Mouse (Mus musculus) kidney, postnatal 10 days (tissue): ENCODE results near the gene Ndufc2.

ENCODE experiments used
- DNase-seq: peaks from one replicate; pipeline ENCODE4 v3.0.0; 2021; ENCODE audit warnings: mixed read lengths

Gene Ndufc2

DNA sequence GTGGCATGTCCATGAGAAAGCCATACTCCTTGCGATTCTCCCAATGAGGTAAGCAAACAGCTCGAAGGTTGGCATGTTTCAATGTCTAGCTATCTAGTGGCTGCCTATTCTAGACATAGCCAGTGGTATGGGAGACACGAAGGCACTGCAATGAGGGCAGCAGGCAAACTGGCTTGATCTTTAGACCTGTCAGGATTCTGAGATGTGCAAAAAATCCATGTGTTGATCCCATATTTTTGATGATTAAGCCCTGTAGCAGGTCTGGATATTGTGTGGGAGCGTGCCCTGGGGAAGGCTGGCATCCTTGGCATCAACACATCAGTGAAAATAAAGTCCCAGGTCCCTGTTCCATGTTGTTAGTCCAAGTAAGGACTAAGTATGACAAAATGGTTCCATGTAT, 11.3 kb upstream of the Ndufc2 start:
- DNase-seq: no peak

GRCm38 (mm10) chr7:97391293-97392078, 8.3 kb upstream of the Ndufc2 start:
- DNase-seq: no peak

DNA sequence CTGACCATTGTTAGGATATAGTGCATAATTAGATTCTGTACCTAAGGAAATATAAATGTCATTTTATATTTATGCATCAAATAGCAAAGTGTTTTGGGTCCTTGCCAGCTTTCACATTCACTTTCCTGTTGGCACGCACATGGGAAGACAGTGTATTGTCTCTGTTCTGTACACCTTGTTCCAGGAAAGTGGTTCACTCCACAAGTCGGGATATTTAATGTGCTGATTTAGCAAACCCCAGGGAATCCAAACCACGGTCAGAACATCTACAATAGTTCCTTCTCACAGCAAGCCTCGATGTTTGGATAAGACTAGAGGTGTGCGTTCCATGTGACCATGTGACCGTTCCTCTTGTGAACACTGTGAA, 7.7 kb upstream of the Ndufc2 start:
- DNase-seq: no peak

DNA sequence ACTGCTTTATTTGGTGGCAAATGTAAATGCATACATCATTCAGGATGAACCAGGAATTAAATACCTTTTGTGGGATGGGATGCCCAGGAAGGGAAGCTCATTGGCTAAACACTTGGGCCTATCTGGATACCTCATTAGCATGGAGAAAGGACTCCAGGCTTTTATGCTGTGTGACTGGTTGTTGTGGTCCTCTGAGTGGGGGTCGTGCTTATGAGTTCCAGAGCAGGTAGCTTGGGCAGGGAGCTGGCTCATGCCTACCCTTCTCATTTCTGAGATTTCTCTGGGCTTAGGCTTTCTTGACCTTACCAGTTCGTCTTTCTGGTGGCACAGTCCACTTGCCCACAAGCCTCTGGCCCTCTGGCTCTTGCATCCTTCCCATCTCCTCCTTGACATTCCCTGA, 5.4 kb upstream of the Ndufc2 start:
- DNase-seq: no peak

- DNase-seq: no peak
Measured at GRCm38 (mm10) chr7:97398943-97399342, 860 bp upstream of the Ndufc2 start.

DNA sequence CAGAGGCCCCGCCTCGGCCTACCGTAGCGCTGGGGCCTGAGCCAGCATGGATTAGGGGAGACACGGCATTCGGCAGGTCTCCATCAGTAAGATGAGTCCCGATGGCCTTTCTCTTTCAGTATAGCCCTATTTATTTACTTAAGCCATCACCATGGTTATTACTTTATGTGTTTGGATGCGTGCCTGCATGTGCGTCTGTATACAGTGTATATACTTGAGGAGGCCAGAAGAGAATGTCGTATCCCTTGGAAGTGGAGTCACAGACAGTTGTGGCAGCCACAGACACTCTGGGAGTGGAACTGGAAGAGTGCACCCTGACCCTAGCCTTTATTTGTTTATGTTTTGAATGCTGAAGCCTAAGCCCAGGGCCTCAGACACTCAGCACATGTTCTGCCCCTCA, 7.3 kb downstream of the Ndufc2 start:
- DNase-seq: no peak

DNA sequence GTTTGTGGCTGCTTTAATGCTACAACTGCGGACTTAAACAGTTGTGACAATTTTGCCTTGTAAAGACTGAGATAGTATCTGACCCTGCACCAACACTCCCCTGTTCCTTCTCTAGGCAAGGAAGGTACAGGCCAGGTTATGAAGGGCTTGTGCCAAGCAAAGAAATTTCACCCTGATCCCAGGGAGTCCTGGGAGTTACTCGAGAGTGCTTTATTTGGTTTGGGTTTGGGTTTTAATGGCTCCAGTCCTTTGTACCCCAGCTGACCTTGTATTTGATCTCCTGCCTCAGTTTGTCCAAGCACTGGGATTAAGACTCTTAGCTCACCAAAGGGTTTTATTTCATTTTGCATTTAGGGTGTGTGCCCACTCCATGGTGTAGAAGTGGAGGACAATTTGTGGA, 11.3 kb downstream of the Ndufc2 start:
- no peak for DNase-seq

DNA sequence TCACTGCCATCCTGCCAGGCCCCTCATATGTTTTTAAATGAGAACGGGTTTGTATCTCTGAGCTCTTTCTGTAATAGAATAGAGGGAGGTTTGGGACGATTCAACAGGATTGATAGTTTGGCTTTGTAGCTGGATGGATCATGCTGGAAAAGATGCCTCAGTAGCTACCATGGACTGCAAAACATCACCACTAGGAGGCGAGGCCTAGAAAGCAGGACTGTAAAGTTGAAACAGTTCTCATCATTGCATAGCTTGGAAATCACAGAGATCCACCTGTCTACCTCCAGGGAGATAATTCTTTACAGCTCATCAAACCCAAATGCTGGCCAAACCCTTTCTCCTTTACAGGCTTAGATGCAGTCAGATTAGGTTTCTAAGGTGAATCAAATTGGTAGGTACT, 11.8 kb downstream of the Ndufc2 start:
- DNase-seq: no peak

GRCm38 (mm10) chr7:97413981-97414380, 14.2 kb downstream of the Ndufc2 start:
- no peak for DNase-seq

DNA sequence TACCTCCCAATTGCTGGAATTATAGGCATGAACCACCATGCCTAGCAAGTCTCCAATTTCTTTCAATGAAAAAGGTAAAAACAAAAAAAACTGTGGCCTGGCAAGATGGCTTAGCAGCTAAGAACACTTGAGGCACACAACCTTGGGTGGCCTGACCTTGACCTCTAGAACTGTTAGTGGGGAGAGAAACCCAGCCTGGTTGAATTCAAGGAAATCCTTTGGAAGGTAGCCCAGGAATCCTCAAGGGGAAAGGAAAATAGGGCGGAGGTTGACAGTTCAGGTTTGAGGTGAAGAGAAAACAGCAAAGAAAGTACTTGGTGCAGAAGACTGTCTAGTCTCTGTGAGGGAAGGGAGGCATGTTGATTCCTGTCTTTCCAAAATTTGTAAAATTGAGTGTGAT, 14.6 kb downstream of the Ndufc2 start:
- DNase-seq: peak; percentile 62

- DNase-seq: peak; percentile 25
Measured at GRCm38 (mm10) chr7:97414915-97415687, 15.3 kb downstream of the Ndufc2 start.

GRCm38 (mm10) chr7:97416473-97416872, 16.7 kb downstream of the Ndufc2 start:
- no peak for DNase-seq

DNA sequence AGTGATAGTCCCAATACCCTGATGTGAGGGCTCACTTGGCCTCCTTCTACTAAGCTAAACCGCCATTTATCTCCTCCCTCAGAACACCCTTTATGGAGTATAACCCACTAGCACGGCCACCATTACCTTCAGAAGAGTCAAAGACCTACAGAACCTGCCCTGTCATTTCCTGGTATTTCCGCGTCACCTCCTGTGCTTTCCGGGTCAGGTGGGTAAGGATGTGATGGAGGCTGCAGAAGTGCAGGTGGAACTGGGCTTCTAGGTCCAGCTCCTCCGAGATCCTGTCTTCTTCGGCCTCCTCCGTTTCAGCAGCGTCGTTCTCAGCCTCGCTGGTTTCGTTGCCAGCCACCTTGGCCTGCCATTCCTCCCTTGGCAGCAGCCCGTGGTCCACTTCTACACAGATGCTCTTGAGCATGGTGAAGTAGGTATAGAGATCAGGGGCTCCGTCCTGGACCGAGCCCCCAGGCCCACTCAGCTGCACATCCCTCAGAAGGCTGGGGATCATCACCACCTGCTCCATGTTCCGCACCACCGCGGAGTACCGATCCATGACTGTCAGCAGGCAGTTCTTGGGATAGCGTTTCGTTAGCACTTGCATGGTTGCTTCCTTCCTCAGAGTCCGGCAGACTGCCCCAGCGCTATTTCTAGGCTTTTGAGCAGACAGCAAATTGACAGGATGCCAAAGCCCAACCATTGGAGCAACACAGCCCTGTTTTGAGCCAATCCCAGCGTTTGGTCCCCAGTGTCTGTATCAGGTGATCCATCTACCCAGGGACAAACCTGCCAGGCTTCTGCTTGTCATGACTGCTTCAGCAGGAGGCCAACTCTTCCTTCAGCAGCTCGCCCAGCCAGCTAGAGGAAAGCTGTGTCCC, 17.3 kb downstream of the Ndufc2 start, which contains the start of gene Thrsp:
Thrsp (minus strand) TSS at position 825 of the 872 bp plus-strand sequence.
- peak; percentile 77 for DNase-seq

- DNase-seq: peak; percentile 30
Measured at GRCm38 (mm10) chr7:97418717-97419116, 18.9 kb downstream of the Ndufc2 start.

- no peak for DNase-seq
Measured at GRCm38 (mm10) chr7:97419163-97419562, 19.4 kb downstream of the Ndufc2 start.

- no peak for DNase-seq
Measured at GRCm38 (mm10) chr7:97420406-97420805, 20.6 kb downstream of the Ndufc2 start.

- no peak for DNase-seq
Measured at GRCm38 (mm10) chr7:97420958-97421651, 21.3 kb downstream of the Ndufc2 start.

GRCm38 (mm10) chr7:97423754-97424153, 24.0 kb downstream of the Ndufc2 start:
- no peak for DNase-seq

GRCm38 (mm10) chr7:97424621-97425245, 24.9 kb downstream of the Ndufc2 start:
- peak; percentile 96 for DNase-seq

DNA sequence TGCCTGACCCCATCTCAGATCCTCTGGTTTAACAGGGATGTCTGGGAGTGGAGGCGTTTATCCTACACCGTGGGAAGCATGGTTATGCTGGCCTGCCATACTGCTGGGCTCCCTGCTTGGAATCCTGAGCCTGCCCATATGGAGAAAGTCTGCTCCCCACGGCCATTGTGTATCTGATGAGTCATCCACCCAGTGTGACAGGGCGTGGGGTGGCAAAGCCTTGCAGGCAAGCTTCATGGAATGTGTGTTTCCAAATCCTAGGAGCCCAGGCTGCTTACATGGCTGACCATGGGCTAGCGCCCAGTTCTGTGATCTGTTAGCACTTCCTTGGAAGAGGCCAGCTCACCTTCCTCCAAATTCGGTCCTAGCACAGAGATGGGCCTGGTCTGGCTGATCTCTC, 26.8 kb downstream of the Ndufc2 start:
- no peak for DNase-seq

- no peak for DNase-seq
Measured at GRCm38 (mm10) chr7:97427296-97427695, 27.5 kb downstream of the Ndufc2 start.

DNA sequence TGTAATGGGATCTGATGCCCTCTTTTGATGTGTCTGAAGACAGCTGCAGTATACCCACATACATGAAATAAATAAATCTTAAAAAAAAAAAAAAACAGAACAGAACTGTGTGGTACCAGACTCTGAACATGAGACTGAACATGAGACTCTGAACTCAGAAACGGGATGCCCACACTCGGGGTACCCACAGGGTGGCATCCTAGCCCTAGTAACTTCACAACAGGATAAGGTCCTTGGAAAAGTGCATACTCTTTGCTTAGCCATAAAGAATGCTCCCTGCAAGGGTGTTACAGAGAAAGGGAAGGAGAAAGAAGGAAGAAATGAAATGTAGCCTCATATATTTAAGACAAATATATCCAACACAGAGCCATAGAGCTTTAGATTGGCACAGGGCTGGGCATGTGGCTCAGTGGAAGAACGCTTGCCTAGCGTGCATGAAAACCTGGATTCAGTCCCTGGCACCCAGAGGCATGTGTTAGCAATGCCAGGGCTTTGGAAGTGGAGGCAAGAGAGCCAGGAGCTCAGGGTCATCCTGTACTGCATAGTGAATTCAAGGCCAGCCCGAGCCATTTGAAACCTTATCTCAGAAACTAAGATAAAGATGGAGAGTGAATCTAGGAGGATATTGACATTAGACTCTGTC, 28.1 kb downstream of the Ndufc2 start:
- no peak for DNase-seq
